Mouse (Mus musculus): ENCODE results near the gene Prpf38b.
"Not testable (repeated sequence)": the region's sequence is repeated elsewhere in the genome, so short reads cannot be mapped to it uniquely, and the experiment has no call there.

The Prpf38b gene

DNA sequence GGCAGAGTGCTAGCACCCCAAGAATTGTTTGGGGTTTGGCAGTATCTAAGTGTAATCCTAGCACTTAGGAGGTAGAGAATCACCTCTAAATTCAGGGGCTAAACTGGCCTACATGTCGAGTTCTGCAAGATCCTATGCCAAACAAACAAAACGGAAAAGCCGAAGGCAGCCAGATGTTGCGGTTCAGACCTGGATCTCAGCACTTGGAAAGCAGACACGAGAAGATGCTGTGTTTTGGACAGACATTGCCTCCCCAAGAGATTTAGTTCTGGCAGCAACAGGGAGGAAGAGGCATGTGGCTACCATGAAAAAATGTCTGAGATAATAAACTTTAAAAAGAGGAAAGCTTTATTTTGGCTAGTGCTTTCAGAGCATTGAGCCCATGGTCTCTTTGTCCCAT is 10.8 kb downstream of the Prpf38b start:
- no peak for DNase-seq (ENCODE audit: low read depth, low spot score)

DNA sequence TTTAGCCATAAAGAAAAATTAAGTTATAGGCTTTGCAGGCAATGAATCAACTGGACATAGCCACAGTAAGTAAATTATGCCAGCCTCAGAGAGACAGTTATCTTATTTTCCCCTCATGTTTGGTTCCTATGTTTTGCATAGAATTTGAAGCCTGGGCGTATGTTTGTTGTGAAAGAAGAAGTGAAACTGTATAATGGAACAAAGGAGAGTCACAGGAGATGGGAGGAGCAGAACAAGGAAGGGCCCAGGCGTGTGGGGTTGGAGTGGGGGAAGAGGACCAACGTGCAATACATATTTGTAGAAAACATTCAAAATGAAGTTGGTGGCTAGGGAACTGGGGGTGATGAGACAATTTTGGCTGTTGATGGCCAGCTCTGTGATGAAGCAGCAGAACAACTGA is 11.4 kb downstream of the Prpf38b start:
- no peak for DNase-seq (ENCODE audit: low read depth, low spot score)

DNA sequence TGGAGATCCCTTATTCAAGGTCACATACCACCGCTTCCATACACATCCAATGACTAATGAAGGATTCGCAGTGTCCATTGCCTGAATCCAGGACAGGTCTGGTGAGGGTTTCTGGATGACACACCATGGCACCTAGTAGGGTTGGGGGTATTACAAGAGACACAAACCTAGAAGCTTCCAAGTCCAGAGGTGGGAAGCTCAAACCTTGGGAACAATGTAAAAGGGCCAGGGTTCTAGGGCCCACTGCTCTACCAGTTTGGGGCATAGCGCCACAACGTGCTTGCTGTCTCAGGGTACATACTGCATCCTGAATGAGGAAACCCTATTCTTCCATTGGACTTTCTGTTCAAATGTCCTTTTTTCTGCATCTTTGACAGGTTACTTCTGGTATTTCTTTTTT is 12.9 kb downstream of the Prpf38b start:
- DNase-seq (ENCODE audit: low read depth, low spot score) = peak; percentile 11

GRCm38 (mm10) chr3:108892914-108893313 is 18.6 kb downstream of the Prpf38b start:
- no peak for DNase-seq (ENCODE audit: low read depth, low spot score)

DNA sequence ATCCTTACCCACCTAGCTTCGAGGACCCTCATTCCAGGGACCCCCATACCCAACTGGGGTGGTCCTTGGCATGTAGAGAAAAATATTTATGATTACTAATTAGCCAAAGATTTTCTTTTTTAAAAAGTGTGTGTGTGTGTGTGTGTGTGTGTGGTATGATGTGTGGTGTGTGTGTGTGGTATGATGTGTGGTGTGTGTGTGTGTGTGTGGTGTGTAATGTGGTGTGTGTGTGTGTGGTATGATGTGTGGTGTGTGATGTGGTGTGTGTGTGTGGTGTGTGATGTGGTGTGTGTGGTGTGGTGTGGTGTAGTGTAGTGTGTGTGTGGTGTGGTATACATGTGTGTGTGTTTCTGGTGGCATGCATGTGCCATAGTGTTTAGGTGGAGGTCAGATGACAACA is 19.4 kb downstream of the Prpf38b start:
- DNase-seq (ENCODE audit: low read depth, low spot score) = no peak

DNA sequence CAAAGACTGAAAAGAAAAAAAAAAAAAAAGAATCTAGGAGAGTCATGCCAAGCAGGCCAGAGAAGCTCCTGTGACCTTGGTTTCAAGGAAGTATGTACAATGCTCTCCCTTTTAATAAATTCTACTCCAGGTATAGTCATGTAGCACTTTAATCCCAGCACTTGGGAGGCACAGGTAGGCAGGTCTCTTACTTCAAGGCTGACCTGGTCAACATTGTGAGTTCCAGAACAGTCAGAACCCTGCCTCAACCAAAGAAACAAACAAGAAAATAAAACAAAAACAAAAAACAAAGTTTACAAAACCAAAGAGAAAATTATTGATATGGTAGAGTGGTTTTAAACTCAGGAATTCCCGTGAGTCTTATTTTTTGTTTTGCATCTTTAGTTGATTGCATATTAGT is 21.6 kb downstream of the Prpf38b start, which contains the start of gene Fndc7:
Fndc7 (minus strand) TSS at position 101 of the 400 bp plus-strand sequence.
- no peak for DNase-seq (ENCODE audit: low read depth, low spot score)

- no peak for DNase-seq (ENCODE audit: low read depth, low spot score)
Measured at GRCm38 (mm10) chr3:108887618-108887975, 23.9 kb downstream of the Prpf38b start.

DNA sequence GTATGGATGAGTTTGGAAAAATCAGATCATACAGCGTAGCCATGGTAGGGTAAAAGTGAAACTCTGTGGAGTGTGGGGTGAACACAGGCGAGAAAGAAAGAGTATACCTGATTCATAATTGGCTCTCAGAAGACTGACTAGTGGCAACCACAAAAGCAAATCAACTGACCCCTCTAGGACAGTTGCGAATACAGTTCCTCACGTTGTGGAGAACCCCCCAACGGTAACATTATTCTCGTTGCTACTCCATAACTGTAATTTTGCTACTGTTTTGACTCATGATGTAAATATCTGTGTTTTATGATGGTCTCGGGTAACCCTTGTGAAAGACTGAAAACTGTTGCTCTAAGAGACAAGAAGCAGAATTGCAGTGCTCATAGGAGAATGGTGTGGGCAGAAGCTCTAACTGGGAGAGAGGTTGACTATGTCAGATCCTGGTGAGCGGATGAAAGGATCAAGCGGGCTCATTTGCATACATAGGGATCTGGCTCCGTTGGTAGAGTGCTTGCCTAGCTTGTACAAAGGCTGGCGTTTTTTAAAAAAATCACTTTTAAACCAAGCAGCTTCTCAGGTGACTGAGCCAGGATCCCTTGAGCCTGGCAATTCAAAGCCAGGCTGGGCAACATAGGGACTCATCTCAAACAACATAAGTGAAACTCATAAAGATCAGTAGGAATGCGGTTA is 24.5 kb downstream of the Prpf38b start:
- DNase-seq (ENCODE audit: low read depth, low spot score) = peak; percentile 43

DNA sequence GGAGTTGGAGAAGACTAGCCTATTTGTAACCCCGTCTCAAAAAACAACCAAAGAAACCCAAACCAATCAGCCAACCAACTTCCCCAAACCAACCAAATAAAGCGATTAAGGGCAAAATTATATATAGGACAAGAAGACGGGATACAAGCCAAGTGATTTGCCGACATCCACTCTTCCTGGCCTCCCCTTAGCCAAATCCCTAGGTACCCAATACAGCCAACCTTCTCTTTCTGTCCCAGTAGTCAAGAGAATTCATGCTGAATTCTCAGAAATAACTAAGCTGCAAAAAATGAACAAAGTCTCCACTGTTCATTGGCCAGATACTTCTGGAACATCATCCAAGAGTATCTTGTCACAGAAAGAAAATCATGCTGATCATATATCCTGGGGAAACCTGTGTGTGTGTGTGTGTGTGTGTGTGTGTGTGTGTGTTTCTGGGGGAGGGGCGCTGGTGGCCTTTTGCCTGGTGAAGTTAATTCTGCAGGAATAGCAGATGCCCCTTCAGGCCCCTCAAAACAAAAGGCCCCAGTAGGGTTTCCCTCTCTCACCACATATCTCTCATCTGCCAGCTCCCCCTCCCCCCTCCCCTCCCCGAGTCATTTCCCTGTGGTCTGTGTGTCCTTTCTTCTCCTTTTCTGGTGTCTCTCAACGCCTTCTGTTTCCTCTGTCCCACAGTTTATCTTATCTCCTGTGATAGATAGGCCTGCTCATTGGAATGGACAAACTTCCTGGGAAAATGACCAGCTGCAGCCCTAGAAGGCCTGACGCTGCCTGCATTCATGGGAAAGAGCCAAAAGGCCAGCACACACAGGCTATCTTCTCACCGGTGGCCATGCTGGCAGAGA is 25.6 kb downstream of the Prpf38b start:
- DNase-seq (ENCODE audit: low read depth, low spot score) = no peak

DNA sequence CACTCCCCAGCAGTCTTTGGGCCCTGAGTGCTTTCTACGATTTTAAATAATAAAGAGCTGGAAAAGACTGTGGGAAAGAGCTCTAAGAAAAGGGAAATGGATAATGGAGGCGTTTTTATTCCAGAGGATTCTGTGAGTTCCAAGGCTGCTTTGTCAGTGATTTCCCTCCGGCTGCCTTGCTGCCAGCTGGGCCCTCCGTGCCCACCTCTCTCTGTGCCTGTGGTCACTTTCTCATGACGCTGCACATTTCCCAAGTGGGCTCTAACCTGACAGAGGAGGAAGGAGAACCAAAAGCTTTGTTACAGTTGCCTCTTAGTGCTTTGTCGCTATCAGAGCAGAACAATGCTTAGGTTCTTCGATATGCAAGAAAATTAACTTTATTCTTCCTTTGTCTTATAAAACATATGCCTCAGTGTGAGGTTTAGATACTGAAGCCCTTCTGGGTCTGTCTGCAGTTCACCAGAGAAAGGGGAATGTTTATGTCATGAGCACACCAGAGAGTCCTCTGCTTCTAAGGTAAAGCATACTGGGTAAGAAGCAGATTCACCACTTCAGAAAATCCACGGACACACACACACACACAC is 26.7 kb downstream of the Prpf38b start:
- peak; percentile 68 for DNase-seq (ENCODE audit: low read depth, low spot score)

DNA sequence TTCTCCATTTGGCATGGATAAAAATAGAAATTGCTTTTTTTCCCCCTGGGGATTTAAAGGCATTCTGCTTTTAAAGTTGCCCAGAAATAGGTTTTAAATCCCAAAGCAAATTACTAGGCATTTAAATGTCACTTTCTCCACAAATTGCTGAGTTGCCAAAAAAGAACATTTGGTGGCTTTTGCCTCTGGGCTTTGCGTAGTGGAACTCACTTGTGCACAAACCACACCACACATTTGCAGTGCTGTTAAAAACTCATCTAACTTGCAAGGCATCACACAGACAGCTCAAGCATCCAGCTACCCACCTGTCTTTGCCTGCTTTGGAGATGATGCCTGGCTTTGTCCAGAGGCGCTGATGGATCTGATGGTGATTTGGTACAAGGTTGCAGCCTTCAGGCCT is 28.5 kb downstream of the Prpf38b start:
- no peak for DNase-seq (ENCODE audit: low read depth, low spot score)

GRCm38 (mm10) chr3:108881873-108882272 is 29.7 kb downstream of the Prpf38b start:
- DNase-seq (ENCODE audit: low read depth, low spot score) = peak; percentile 42

DNA sequence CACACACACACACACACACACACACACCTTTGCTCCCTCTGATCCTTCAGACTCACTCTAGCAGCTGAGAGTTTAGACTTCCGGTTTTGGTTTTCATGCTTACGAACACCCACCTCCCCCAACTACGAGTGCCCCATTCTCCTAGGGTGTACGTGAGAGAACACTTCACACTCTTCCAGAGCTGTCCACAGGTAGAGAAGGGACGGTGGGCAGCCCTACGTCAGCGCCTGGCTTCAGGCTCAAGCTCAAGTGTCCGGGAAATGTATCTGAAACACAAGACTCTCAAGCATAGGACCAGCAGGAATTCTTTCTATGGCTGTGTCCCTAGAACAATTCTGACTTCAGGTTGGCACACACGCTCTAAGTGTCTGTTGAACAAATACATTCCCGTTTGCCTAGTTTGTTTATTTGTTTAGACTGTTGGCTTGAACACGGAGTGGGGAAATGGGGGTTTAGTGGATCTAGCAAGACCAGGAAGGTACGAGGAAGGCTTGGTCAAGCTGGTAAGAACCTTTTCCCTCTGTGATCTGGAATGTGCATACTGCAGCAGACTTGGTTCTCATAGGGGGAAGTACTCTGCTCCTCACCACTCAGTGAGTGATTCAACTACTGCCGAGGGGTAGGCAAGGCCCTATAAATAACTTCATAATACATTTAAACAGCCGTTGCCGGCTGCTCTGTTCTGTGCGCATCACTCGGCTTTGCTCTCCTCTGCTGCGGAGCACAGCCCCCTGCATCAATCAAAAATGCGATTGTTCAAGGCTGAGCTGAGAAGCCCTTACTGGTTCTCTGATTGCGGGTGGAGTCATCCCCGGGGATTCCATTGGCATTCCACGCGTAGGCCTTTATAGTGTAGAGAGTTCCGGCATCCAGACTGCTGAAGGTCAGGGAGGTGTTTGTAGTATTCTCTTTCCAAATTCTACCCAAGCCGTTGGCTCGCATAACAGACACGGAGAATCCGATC is 30.7 kb downstream of the Prpf38b start:
- DNase-seq (ENCODE audit: low read depth, low spot score) = peak; percentile 95

DNA sequence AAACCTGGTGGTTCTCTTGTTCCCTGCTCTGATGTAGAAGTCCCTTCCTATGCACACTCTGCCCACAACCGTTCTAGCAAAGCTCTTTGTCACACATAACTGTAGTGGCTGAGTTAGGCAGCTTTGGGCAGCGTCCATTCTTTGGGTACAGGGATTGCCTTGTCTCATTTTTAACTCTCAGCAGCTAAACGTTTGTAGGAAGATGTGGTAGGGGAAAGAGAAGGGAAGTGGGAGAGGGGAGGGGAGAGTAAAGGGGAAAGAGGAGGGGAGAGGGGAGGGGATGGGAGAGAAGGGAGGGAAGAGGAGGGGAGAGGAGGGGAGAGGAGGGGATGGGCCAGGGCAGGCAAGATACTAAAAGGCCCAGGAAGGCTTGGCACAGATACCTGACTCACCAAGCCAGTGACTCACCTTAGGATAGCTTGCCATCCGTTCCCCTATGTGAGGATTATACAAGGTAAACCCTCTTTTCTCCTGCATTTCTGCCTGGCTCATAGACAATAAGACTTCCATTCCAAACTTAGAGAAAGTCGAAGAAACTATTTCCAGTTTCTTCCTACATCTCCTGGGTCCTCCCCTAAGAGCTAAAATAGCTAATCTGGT is 31.6 kb downstream of the Prpf38b start:
- DNase-seq (ENCODE audit: low read depth, low spot score) = no peak

DNA sequence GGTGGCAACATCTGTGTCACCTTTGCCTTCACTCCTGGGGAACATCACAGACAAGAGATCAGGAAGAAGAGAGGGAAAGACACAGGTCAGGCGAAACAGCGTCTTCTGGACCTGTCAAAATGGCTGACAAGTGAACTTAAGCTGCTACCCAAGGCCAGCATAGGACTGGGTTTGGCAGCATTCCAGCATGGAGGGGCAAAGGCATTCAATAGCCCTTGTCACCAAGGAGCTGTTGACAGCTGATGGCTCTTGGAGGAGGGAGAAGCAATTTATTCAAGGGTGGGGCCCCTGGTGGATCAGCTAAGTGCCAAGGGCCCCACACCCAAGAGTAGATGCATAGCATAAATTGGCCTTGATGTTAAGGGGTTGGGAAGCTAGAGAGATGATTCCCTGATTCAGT is 32.4 kb downstream of the Prpf38b start:
- DNase-seq (ENCODE audit: low read depth, low spot score) = peak; percentile 53

DNA sequence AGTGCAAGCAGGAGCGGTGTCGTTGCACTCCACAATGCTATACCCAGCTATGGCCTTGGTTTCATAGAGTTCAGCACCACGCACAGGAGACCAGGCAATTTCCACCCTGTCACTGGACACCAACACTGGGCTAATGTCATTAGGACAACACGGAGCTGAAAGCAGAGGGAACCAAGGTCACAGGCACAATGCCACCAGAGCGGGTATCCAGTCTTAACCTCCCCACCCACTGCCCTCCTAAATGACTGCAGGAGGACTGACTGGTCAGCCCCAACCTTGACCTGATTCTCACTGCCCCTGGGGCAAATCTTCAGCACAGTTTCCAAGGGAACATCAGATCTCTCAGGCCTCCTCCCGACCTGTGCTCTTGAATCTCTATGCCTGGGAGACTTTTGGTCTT is 40.9 kb downstream of the Prpf38b start:
- DNase-seq (ENCODE audit: low read depth, low spot score) = no peak

GRCm38 (mm10) chr3:108867449-108867848 is 44.1 kb downstream of the Prpf38b start:
- DNase-seq (ENCODE audit: low read depth, low spot score) = no peak

DNA sequence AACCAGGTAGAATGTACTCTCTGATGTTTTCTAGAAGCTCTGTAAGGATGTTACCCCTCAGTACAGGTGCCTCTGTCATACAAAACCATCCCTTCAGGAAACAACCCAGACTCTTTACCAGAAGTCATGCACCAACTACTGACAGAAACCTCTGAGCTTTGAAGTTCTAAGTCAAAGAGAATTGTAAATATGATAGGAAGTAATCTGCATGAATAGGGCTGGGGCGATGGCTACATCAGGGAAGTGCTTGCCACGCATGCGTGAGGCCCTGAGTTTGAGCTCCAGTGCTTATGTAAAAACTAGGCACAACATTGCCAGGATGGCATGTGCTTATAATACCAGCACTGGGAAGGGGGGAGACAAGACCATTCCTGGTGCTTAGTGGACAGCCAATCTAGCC is 45.9 kb downstream of the Prpf38b start:
- no peak for DNase-seq (ENCODE audit: low read depth, low spot score)

GRCm38 (mm10) chr3:108865129-108865528 is 46.4 kb downstream of the Prpf38b start:
- DNase-seq (ENCODE audit: low read depth, low spot score) = no peak

DNA sequence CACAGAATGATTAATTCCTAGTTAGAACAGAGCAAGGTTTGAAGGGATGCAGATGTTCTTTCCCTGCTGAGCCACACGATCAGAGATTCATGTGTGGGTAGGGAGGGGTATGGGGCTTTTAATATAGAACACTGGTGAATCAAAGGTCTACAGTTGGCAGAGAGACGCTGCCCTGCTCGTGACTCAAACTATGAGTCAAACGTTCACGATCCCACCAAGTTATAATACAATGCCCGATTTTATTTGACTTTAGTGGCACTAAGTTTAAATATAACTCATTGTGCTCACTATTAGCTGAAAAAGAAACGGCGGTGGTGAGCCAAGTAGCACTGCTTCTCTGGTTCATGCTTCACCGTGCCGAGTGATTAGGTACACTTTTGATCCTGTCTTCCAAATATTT is 48.4 kb downstream of the Prpf38b start:
- no peak for DNase-seq (ENCODE audit: low read depth, low spot score)

DNA sequence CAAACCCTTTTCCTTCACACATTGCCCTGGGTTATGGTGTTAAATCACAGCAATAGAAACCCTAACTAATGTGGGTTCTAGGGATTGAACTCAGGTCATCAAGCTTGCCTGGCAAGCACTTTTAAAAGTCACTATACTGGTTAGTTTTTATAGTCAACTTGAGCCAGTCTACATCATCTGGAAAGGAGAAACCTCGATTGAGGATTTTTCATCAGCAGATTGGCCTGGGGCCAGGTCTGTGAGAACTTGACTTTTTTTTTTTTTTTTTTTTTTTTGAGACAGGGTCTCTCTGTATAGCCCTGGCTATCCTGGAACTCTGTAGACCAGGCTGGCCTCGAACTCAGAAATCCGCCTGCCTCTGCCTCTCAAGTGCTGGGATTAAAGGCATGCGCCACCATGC is 49.2 kb downstream of the Prpf38b start:
- DNase-seq (ENCODE audit: low read depth, low spot score) = not testable (repeated sequence)
